7 mouse cellular contexts compared by ENCODE assay signal in the genomic region with DNA sequence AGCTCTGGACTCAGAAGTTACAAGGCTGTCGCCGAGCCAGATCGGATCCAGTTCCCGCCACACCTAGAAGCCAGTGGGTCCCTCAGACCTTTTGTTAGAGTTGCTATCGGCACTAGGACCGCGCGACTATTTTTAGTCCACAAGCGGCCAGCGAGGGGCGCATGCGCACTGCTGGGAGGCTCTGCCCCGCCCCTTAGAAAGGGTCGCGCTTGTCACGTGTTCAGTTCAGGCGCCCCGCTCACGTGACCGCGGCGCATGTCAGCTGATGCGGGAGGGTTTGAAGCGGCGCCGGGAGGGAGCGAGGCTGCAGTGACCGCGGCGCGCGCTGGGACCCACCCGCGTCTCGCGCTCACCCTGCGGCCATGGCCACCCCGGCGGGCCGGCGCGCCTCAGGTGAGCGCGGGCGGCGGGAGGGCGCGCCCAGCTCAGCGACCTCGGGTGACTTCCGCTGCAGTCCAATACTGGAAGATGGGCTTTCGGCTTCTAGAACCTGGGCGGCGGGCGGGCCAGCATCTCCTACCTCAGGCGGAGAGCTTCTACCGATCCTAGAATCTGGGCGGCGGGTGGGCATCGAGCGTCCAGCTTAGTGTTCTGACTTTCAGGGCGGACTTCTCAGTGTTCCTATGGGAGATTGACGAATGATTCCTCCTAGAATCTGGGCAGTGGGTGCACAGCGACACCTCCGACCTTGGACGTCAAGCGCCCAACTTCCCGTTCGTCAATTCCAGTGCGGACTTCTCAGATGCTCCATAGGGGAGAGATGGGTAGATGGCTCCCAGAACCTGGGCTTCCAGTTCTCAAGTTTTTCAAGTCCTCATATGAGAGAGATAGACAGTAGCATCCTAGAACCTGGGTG. TPM values are rescaled to one million over a fixed set of nuclear protein-coding genes. Genes with fewer than 3 reads are reported as not detected.
DNase-seq lines count a peak whose midpoint lies in the region; ATAC-seq lines count a peak whose summit lies in the region.

A gene (plus strand): TSS at position 223 of the 856 bp plus-strand sequence.

- H3K4me3 ChIP-seq in embryonic facial prominence, embryonic 10.5 days: peak within 1 kb of the TSS; percentile 85
- H3K4me3 ChIP-seq in limb, embryonic 10.5 days: peak within 1 kb of the TSS; percentile 77
- peak within 1 kb of the TSS; percentile 77 for H3K4me3 ChIP-seq in midbrain, embryonic 13.5 days (replicated peaks)

- peaks cover 13% of the 10 kb centered on the region for H3K9me3 ChIP-seq in embryonic facial prominence, embryonic 10.5 days
- H3K9me3 ChIP-seq in limb, embryonic 10.5 days (replicated peaks): peaks cover 11% of the 10 kb centered on the region
- H3K9me3 ChIP-seq in midbrain, embryonic 13.5 days: peaks cover 5% of the 10 kb centered on the region

- H3K36me3 ChIP-seq in embryonic facial prominence, embryonic 10.5 days (replicated peaks): peaks cover 37% of the 10 kb centered on the region
- peaks cover 41% of the 10 kb centered on the region for H3K36me3 ChIP-seq in limb, embryonic 10.5 days
- H3K36me3 ChIP-seq in midbrain, embryonic 13.5 days: peaks cover 23% of the 10 kb centered on the region

- H3K9ac ChIP-seq in midbrain, embryonic 13.5 days (replicated peaks): peak within 1 kb of the TSS; percentile 90

- DNase-seq in adrenal gland, postnatal 10 days: peak; percentile 99
- peak; percentile 98 for DNase-seq in embryonic facial prominence, embryonic 10.5 days (ENCODE audit: low spot score)
- peak; percentile 98 for DNase-seq in kidney, adult 11 months
- DNase-seq in limb, embryonic 10.5 days (ENCODE audit: low spot score): peak; percentile 98
- DNase-seq in spleen, adult 12 weeks (ENCODE audit: low spot score): peak; percentile 97

- under 1% methylated on average over 70 of the region's 70 CpGs for WGBS in embryonic facial prominence, embryonic 10.5 days
- under 1% methylated on average over 70 of the region's 70 CpGs for WGBS in limb, embryonic 10.5 days
- under 1% methylated on average over 69 of the region's 70 CpGs for WGBS in midbrain, embryonic 13.5 days

- H3K27ac ChIP-seq in embryonic facial prominence, embryonic 10.5 days (replicated peaks): peak within 1 kb of the TSS; percentile 94
- peak within 1 kb of the TSS; percentile 95 for H3K27ac ChIP-seq in limb, embryonic 10.5 days
- peak within 1 kb of the TSS; percentile 88 for H3K27ac ChIP-seq in midbrain, embryonic 13.5 days

- peak within 1 kb of the TSS; percentile 76 for H3K4me2 ChIP-seq in midbrain, embryonic 13.5 days (replicated peaks)

- H3K27me3 ChIP-seq in embryonic facial prominence, embryonic 10.5 days (replicated peaks; ENCODE audit: low read depth, poor library complexity, severe bottlenecking): no peaks in the 10 kb centered on the region
- H3K27me3 ChIP-seq in limb, embryonic 10.5 days (ENCODE audit: low read depth, poor library complexity, severe bottlenecking): no peaks in the 10 kb centered on the region
- no peaks in the 10 kb centered on the region for H3K27me3 ChIP-seq in midbrain, embryonic 13.5 days

- peak; percentile 88 for ATAC-seq in granulocyte monocyte progenitor cell, adult 5-6 weeks (replicated peaks; ENCODE audit: poor library complexity, severe bottlenecking)
- peak; percentile 91 for ATAC-seq in midbrain, embryonic 13.5 days

- H3K4me1 ChIP-seq in embryonic facial prominence, embryonic 10.5 days: peaks cover 21% of the 10 kb centered on the region
- H3K4me1 ChIP-seq in limb, embryonic 10.5 days: peaks cover 17% of the 10 kb centered on the region
- H3K4me1 ChIP-seq in midbrain, embryonic 13.5 days (replicated peaks): peaks cover 44% of the 10 kb centered on the region

RNA-seq across cellular contexts. Expression of the gene that starts here (rescaled TPM):
- 10 to 100 TPM; 30.2 to 37.6 TPM for total RNA-seq in adrenal gland, postnatal 10 days (2021)
- polyA plus RNA-seq in embryonic facial prominence, embryonic 10.5 days (2016; fragmentation: Nextera tagmentation; extraction: Ambion mirVana): 63.2 and 65.0 TPM in 2 replicates
- 26.7 and 55.5 TPM in 2 replicates for total RNA-seq in granulocyte monocyte progenitor cell, adult 5-6 weeks (2014; fragmentation: Nextera tagmentation)
- 21.8 and 41.5 TPM in 2 replicates for total RNA-seq in granulocyte monocyte progenitor cell, adult 5-6 weeks (2017)
- 59.4 and 71.5 TPM in 2 replicates for polyA plus RNA-seq in limb, embryonic 10.5 days (2016; fragmentation: Nextera tagmentation; extraction: Ambion mirVana)
- 93.4 and 99.6 TPM in 2 replicates for polyA plus RNA-seq in midbrain, embryonic 13.5 days (2015; fragmentation: Nextera tagmentation; extraction: Ambion mirVana)

Comparison
In these comparisons a context has a peak if more than half of its experiments do, and no peak if none do; other contexts are left out.
1. Peak in every context shown above with its lines: DNase-seq, ATAC-seq, H3K4me3 ChIP-seq and H3K27ac ChIP-seq.